Mouse (Mus musculus): Measurements from ENCODE around the gene Sphk2. TPM values are rescaled to one million over a fixed set of nuclear protein-coding genes. Genes with fewer than 3 reads are reported as not detected.
A peak's percentile ranks its signal among the peaks of the same experiment; 100 is the strongest.

Sphk2 gene
- polyA plus RNA-seq, 1 experiment from 2014 or later: 18.9 TPM

DNA sequence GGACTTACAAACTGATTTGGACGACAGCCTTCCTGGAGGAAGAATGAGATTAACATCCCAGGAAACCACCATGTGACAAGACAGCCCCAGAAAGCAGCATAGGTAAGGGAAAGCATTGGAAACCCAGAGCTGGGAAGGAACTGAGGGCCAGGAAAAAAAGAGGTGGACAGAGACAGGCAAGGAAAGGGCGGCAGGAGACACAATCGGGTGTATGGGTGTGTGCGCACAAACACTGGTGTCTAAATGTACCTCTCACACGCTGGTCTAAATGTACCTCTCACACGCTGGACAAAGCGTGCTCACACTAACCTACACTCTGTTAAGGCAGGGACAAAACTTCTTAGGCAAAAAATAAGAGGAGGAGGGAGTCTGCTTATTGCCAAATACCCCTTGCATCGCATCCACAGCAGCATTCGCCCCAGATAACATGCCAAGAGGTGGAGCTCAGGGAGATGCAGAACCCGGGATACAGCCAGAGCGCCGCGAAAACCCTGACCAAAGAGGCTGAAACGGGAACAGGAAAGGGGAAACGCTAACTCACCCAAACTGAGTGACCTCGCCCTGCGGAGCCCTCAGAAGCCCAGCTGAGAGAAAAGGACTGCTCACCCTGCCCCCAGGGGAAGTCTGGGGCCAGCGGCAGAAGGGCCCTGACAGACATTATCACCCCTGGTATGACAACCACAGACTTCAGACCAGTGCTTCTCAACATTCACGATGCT, 1.9 kb downstream of the Sphk2 start:
- Histone ChIP-seq H3K4me3 (ENCODE audit: low read length) (peak overlapping the region; percentile 79), H3K4me1 (ENCODE audit: control insufficient read depth, insufficient read depth, low read length) (peaks cover 40% of the 10 kb centered on the region), H3K36me3 (ENCODE audit: control insufficient read depth, insufficient read depth) (peaks cover 34% of the 10 kb centered on the region), H3K9me3 (replicated peaks; ENCODE audit: control insufficient read depth, low read length) (no peaks in the 10 kb centered on the region), H3K27ac (ENCODE audit: low read length) (peak overlapping the region; percentile 33; the same call in 1 of the 2 replicates), H3K4me2 (ENCODE audit: low read depth, low read length) (peak overlapping the region; percentile 96), H3K27me3 (ENCODE audit: control insufficient read depth, insufficient read depth, low read length) (no peaks in the 10 kb centered on the region), H3K9ac (ENCODE audit: low read length) (peak overlapping the region; percentile 94)
- 79% methylated on average over 19 of the region's 19 CpGs for WGBS
- ATAC-seq (replicated peaks; ENCODE audit: extremely low read depth, insufficient read depth, low FRiP score): no peak

DNA sequence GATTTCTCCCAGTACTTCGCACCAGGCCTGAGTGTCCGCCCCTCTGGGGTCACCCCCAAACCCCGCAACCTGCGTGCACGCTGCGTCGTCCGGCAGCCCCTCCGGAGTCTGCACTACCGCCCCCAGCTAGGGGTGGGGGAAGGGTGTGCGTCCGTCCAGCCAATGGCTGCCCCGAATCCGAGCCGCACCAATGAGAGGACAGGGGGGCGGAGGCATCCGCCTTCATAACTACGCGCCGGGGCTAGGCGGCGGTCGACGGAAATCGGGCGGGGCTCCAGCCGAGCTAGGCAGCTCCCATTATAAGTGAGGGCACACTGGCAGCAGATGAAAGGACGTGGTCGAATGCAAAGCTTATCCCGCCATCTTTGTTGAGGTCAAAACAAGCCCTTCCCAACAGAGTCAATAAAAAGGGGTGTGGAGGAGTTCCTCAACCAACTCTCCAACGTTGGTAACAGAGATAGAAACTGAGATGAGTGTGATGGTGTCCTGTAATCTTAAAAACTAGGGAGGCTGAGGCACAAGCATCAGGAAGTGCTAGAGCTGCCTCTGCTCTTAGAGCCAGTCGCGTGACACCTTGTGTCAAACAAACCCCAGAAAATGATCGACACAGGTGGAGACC, 2.6 kb downstream of the Sphk2 start, which contains the start of gene Rpl18:
TSS of gene Rpl18 (plus strand) at position 368 of the 619 bp plus-strand sequence.
- 7% methylated on average over 34 of the region's 34 CpGs for WGBS
- H3K4me3 ChIP-seq (ENCODE audit: low read length): peak within 1 kb of the TSS; percentile 79
- H3K9me3 ChIP-seq (replicated peaks; ENCODE audit: control insufficient read depth, low read length): no peaks in the 10 kb centered on the region
- peaks cover 40% of the 10 kb centered on the region for H3K4me1 ChIP-seq (ENCODE audit: control insufficient read depth, insufficient read depth, low read length)
- peak within 1 kb of the TSS; percentile 42 for H3K27ac ChIP-seq (ENCODE audit: low read length)
- H3K4me2 ChIP-seq (ENCODE audit: low read depth, low read length): peak within 1 kb of the TSS; percentile 96
- ATAC-seq (replicated peaks; ENCODE audit: extremely low read depth, insufficient read depth, low FRiP score): peak; percentile 86
- peaks cover 35% of the 10 kb centered on the region for H3K36me3 ChIP-seq (ENCODE audit: control insufficient read depth, insufficient read depth)
- no peaks in the 10 kb centered on the region for H3K27me3 ChIP-seq (ENCODE audit: control insufficient read depth, insufficient read depth, low read length)
- peak within 1 kb of the TSS; percentile 94 for H3K9ac ChIP-seq (ENCODE audit: low read length)

DNA sequence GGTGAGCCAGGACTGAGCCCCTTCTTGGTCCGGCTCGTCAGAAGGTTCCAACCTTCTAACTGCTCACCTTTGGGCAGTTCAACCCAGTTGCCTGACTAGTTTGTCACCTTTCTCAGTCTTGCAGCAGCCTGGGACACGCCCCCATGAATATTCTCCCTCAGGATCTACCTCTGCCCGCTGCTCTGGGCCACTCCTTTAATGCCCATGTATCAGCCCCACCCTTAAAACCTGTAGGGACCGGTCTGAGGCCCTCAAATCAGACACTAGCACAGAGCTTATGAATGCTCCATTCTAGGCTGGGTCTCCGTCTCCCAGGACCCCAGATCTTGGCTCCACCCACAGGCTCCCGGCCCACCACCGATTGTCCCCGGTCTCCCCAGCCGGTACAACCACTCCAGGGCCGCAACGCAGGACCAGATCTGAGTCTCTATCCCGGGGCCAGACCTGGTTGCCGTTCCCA, 3.1 kb downstream of the Sphk2 start:
- peak overlapping the region; percentile 96 for H3K4me2 ChIP-seq (ENCODE audit: low read depth, low read length)
- 9% methylated on average over 14 of the region's 14 CpGs for WGBS
- H3K36me3 ChIP-seq (ENCODE audit: control insufficient read depth, insufficient read depth): peaks cover 30% of the 10 kb centered on the region
- peak overlapping the region; percentile 42 for H3K27ac ChIP-seq (ENCODE audit: low read length)
- peaks cover 38% of the 10 kb centered on the region for H3K4me1 ChIP-seq (ENCODE audit: control insufficient read depth, insufficient read depth, low read length)
- peak overlapping the region; percentile 84 for H3K9ac ChIP-seq (ENCODE audit: low read length)
- H3K9me3 ChIP-seq (replicated peaks; ENCODE audit: control insufficient read depth, low read length): no peaks in the 10 kb centered on the region
- no peak for ATAC-seq (replicated peaks; ENCODE audit: extremely low read depth, insufficient read depth, low FRiP score)
- peak overlapping the region; percentile 79 for H3K4me3 ChIP-seq (ENCODE audit: low read length)
- H3K27me3 ChIP-seq (ENCODE audit: control insufficient read depth, insufficient read depth, low read length): no peaks in the 10 kb centered on the region

DNA sequence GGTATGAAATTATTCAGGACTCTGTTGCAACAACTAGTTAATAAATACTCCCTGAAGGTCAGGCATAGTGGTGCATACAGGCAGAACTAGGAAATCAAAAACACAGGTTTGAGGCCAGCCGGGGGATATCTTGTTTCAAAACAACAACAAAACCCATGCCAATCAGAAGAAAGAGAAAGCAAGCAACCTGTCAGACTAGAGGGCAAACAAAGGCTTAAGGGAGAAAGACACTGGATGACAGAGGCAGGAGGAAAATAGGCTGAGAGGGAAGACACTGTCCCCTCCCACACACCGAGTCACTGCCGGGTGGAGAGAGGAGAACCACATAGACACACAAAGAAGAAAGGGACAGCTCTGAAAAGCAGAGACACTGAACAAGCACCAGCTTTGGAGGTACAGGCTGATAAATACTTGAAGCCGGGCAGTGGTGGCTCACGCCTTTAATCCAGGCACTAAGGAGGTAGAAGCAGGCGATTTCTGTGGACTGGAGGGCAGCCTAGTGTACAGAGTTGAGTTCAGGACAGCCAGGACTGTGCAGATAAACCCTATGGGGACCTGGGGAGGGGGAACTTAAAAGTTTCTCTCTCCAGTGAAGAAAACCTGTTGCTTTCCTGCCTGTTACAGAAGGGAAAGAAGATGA, 3.8 kb downstream of the Sphk2 start:
- Histone ChIP-seq H3K27ac (ENCODE audit: low read length) (no peak overlapping the region), H3K4me3 (ENCODE audit: low read length) (peak overlapping the region; percentile 79), H3K9me3 (replicated peaks; ENCODE audit: control insufficient read depth, low read length) (no peaks in the 10 kb centered on the region), H3K9ac (ENCODE audit: low read length) (peak overlapping the region; percentile 84), H3K4me2 (ENCODE audit: low read depth, low read length) (peak overlapping the region; percentile 96), H3K36me3 (ENCODE audit: control insufficient read depth, insufficient read depth) (peaks cover 24% of the 10 kb centered on the region), H3K27me3 (ENCODE audit: control insufficient read depth, insufficient read depth, low read length) (no peaks in the 10 kb centered on the region), H3K4me1 (ENCODE audit: control insufficient read depth, insufficient read depth, low read length) (peaks cover 31% of the 10 kb centered on the region)
- ATAC-seq (replicated peaks; ENCODE audit: extremely low read depth, insufficient read depth, low FRiP score): no peak
- 80% methylated on average over 6 of the region's 6 CpGs for WGBS

- Histone ChIP-seq H3K4me3 (ENCODE audit: low read length) (no peak overlapping the region), H3K27ac (ENCODE audit: low read length) (no peak overlapping the region), H3K9ac (ENCODE audit: low read length) (no peak overlapping the region), H3K4me2 (ENCODE audit: low read depth, low read length) (no peak overlapping the region), H3K4me1 (ENCODE audit: control insufficient read depth, insufficient read depth, low read length) (peaks cover 30% of the 10 kb centered on the region), H3K27me3 (ENCODE audit: control insufficient read depth, insufficient read depth, low read length) (no peaks in the 10 kb centered on the region), H3K36me3 (ENCODE audit: control insufficient read depth, insufficient read depth) (peaks cover 24% of the 10 kb centered on the region), H3K9me3 (replicated peaks; ENCODE audit: control insufficient read depth, low read length) (no peaks in the 10 kb centered on the region)
- no peak for ATAC-seq (replicated peaks; ENCODE audit: extremely low read depth, insufficient read depth, low FRiP score)
- WGBS: 91% methylated on average over 16 of the region's 16 CpGs
These were observed 4.4 kb downstream of the Sphk2 start for GRCm38 (mm10) chr7:45713396-45713795.

DNA sequence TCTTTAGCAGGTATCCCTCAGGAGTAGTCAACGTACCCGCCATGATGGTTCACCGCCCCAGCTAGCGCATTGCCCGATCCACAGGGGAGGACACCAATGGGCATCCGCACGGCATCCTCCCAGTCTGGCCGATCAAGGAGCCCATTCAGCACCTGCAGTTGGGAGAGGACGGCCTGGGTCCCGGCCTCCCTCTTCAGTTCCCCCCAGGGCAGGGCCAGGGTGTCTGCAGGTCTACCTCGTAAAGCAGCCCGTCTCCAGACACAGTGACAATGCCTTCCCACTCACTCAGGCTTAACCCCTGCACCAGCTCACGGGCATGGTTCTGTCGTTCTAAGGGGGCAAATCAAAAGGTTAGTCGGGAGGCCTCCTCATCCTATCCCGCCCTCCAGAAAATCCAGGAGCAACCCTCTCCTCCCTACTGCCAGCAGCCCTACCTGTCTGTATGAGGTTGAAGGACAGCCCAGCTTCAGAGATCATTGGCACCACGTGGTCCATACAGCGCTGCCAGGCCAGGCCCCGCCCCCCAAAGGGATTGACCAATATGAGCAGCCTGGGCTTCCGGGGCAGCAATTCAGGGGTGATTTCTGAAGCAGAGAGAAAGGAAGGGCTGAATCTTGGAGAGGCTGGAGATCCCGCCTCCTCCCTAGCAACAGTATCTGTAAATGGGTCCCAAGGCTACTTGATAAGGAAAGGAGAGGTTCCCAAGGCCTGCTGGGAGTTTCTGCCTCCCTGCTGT, 5.6 kb downstream of the Sphk2 start:
- H3K4me1 ChIP-seq (ENCODE audit: control insufficient read depth, insufficient read depth, low read length): peaks cover 42% of the 10 kb centered on the region
- no peaks in the 10 kb centered on the region for H3K27me3 ChIP-seq (ENCODE audit: control insufficient read depth, insufficient read depth, low read length)
- H3K9me3 ChIP-seq (replicated peaks; ENCODE audit: control insufficient read depth, low read length): no peaks in the 10 kb centered on the region
- no peak overlapping the region for H3K9ac ChIP-seq (ENCODE audit: low read length)
- H3K36me3 ChIP-seq (ENCODE audit: control insufficient read depth, insufficient read depth): peaks cover 24% of the 10 kb centered on the region
- WGBS: 89% methylated on average over 21 of the region's 21 CpGs
- no peak overlapping the region for H3K4me2 ChIP-seq (ENCODE audit: low read depth, low read length)
- H3K4me3 ChIP-seq (ENCODE audit: low read length): no peak overlapping the region
- H3K27ac ChIP-seq (ENCODE audit: low read length): no peak overlapping the region
- no peak for ATAC-seq (replicated peaks; ENCODE audit: extremely low read depth, insufficient read depth, low FRiP score)

- Histone ChIP-seq H3K27me3 (ENCODE audit: control insufficient read depth, insufficient read depth, low read length) (no peaks in the 10 kb centered on the region), H3K4me1 (ENCODE audit: control insufficient read depth, insufficient read depth, low read length) (peaks cover 39% of the 10 kb centered on the region), H3K9me3 (replicated peaks; ENCODE audit: control insufficient read depth, low read length) (no peaks in the 10 kb centered on the region), H3K27ac (ENCODE audit: low read length) (no peak overlapping the region), H3K4me3 (ENCODE audit: low read length) (no peak overlapping the region), H3K36me3 (ENCODE audit: control insufficient read depth, insufficient read depth) (peaks cover 24% of the 10 kb centered on the region), H3K4me2 (ENCODE audit: low read depth, low read length) (no peak overlapping the region), H3K9ac (ENCODE audit: low read length) (no peak overlapping the region)
- no peak for ATAC-seq (replicated peaks; ENCODE audit: extremely low read depth, insufficient read depth, low FRiP score)
- 88% methylated on average over 24 of the region's 24 CpGs for WGBS
These were observed 6.3 kb downstream of the Sphk2 start for GRCm38 (mm10) chr7:45711316-45712021.

DNA sequence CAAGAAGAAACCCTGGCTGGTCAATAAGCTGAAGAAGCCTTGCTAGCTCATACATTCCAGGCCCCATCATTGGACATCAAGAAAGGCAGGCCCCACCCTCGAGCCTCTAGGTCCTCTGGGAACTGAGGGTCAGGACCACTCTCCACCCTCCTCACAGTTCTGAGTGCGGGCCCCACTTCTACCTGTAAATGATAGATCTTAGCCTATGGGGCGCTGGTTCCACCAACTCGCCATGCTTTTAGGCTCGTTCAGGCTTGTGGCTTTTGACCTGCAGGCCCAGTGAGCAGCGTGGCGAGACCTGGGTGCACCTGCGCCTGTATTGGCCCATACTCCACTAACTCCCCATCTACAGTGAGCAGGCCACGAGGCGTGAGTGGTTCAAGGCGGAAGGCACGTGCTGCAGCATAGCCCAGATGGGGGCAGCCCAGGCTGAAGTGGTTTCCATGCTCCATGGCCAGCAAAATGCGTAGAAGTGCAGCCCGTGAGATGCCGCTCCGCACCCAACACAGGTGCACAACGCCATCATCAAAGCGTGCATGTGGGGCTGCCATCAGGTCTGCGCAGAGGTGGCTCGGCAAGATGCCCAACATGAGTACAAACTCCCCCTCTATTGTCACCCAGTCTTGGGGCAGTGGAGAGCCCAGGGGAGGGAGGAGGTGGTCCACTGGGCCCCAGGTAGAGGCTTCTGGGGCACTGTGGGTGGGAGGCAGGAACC, 7.2 kb downstream of the Sphk2 start:
- no peaks in the 10 kb centered on the region for H3K27me3 ChIP-seq (ENCODE audit: control insufficient read depth, insufficient read depth, low read length)
- no peak overlapping the region for H3K27ac ChIP-seq (ENCODE audit: low read length)
- peaks cover 39% of the 10 kb centered on the region for H3K4me1 ChIP-seq (ENCODE audit: control insufficient read depth, insufficient read depth, low read length)
- H3K9me3 ChIP-seq (replicated peaks; ENCODE audit: control insufficient read depth, low read length): no peaks in the 10 kb centered on the region
- peaks cover 24% of the 10 kb centered on the region for H3K36me3 ChIP-seq (ENCODE audit: control insufficient read depth, insufficient read depth)
- no peak overlapping the region for H3K4me2 ChIP-seq (ENCODE audit: low read depth, low read length)
- H3K9ac ChIP-seq (ENCODE audit: low read length): no peak overlapping the region
- H3K4me3 ChIP-seq (ENCODE audit: low read length): no peak overlapping the region
- WGBS: 91% methylated on average over 20 of the region's 20 CpGs
- ATAC-seq (replicated peaks; ENCODE audit: extremely low read depth, insufficient read depth, low FRiP score): no peak

Measured in heart, embryonic 16.5 days (tissue).